Mouse (Mus musculus): ENCODE data around the gene Hs2st1.

DNA sequence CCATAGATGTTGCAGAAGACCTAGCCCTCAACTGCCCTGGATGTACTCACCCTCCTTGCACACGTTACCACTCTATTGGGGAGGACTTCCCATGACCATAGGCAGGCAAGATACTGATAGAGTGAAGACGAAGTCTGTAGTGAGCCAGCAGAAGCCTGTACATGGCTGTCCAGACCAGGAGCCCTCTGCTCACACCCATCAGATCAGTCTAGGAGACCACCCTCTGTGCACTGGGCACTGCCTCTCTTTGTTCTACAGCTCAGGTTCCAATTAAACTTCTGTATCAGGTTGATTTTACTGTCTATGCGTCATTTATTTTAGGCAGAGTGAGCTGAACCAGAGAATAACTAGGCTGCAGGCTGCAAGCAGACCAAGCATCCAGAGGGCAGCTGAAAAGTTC, 59.3 kb downstream of the Hs2st1 start:
- no peak for TF ChIP-seq CTCF (IDR thresholded peaks at IDR 0.05; ENCODE audit: low read depth)
- TF ChIP-seq EP300 (IDR thresholded peaks at IDR 0.05; ENCODE audit: low read depth): no peak

Data from liver, postnatal 0 days (tissue).